Mouse (Mus musculus): Measurements from ENCODE around the gene Pih1d1.
A peak's percentile ranks its signal among the peaks of the same experiment; 100 is the strongest.
"Not testable (repeated sequence)": the region's sequence is repeated elsewhere in the genome, so short reads cannot be mapped to it uniquely, and the experiment has no call there.

The Pih1d1 gene

DNA sequence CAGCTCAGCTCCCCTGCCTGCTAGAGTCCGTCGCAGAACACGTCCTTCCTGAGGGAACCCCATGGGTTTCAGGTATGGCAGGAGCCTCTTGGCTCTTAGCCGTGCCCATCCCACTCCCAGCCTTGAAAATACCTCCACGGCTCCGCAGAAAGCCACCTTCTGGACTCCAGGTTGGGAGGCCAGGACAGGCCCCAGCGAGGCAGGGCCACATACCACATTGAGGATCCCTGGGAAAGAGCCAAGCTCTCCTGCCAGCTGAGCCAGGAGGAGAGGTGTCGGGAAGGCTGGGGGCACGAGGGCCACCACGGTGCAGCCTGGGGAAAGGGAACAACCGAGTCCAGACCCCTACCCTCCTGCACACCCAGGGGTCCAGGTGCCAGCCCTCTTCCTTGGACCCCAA lies 6.8 kb upstream of the Pih1d1 start:
- no peak for DNase-seq (ENCODE audit: low read depth, low spot score)

- no peak for DNase-seq (ENCODE audit: low read depth, low spot score)
Observed at GRCm38 (mm10) chr7:45147899-45148298, 6.2 kb upstream of the Pih1d1 start.

DNA sequence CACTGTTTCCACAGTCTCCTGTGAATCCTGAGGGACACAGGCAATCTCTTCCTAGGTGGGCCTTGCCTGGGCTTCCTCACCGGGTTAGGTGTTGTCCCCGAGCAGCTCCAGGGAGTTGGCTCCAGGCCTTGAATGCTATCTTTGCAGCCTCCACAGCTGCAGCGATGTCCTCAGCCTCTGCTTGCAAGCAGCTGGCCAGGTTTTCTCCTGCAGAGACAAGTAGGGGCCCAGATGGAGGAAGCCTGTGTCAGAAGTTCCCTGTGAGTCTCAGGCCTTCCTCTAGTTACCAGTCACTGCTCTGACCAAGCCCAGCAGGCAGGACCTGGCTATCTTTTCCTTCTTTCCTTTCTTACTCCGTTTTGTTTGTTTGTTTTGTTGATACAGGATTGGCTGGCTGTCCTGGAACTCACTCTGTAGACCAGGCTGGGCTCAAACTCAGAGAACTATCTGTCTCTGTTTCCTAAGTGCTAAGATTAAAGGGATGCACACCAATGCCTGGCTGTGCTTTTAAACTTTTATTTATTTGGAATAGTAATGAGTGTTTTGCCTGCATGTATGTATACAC lies 5.5 kb upstream of the Pih1d1 start:
- DNase-seq (ENCODE audit: low read depth, low spot score) = no peak

GRCm38 (mm10) chr7:45149545-45149944 lies 4.6 kb upstream of the Pih1d1 start:
- DNase-seq (ENCODE audit: low read depth, low spot score) = no peak

- no peak for DNase-seq (ENCODE audit: low read depth, low spot score)
Observed at GRCm38 (mm10) chr7:45150321-45150720, 3.8 kb upstream of the Pih1d1 start.

DNA sequence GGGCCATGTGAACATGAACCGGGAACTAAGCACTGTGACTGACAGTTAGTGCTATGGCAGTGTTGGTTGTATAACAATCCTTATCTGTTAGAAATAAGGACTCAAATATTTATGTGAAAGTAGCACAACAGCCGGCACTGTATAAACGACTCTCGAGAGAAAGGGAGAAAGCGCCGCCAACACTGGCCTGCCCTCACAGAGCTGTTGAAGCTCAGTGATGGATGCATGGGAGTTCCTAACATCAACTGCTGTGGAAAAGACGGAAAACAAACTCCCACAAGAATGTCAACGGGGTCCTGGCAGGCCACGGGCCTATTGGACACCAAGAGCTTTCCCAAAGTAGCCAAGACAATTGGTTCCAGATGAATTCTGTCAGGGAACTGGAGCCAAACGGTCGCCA lies 2.8 kb upstream of the Pih1d1 start:
- DNase-seq (ENCODE audit: low read depth, low spot score) = no peak

DNA sequence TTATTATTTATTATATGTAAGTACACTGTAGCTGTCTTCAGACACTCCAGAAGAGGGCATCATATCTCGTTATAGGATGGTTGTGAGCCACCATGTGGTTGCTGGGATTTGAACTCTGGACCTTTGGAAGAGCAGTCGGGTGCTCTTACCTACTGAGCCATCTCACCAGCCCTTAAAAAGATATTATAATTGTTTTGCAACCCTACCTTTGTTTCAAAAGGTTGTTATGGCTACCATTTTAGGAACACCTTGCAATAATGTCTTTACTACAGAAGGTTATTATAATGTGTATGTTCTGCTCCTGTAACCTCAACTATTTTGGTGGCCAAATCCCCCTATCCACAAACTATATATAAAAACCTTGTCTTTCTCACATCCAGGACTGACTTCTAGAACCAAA lies 1.1 kb upstream of the Pih1d1 start:
- not testable (repeated sequence) for DNase-seq (ENCODE audit: low read depth, low spot score)

GRCm38 (mm10) chr7:45153586-45153985 lies 517 bp upstream of the Pih1d1 start:
- no peak for DNase-seq (ENCODE audit: low read depth, low spot score)

DNA sequence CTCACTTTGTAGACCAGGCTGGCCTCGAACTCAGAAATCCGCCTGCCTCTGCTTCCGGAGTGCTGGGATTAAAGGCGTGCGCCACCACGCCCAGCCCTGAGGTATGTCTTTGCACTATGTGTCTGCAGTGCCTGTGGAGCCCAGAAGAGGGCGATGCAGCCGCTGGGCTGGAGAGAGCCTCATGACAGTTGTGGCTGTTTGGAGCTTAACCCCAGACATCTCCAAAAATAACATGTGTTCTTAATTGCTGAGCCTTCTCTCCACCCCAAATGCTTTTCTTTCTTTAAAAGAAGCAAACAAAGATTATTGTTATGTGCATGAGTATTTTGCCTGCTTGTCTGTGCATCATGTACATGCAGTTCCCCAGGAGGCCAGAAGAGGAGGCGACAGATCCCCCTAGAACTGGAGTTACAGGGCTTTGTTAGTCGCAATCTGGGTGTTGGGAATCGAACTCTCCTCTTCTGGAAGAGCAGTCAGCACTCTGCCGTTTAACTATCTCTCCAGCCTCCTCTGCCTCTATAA lies 951 bp downstream of the Pih1d1 start:
- no peak for DNase-seq (ENCODE audit: low read depth, low spot score)

GRCm38 (mm10) chr7:45155590-45155989 lies 1.5 kb downstream of the Pih1d1 start:
- DNase-seq (ENCODE audit: low read depth, low spot score) = no peak

DNA sequence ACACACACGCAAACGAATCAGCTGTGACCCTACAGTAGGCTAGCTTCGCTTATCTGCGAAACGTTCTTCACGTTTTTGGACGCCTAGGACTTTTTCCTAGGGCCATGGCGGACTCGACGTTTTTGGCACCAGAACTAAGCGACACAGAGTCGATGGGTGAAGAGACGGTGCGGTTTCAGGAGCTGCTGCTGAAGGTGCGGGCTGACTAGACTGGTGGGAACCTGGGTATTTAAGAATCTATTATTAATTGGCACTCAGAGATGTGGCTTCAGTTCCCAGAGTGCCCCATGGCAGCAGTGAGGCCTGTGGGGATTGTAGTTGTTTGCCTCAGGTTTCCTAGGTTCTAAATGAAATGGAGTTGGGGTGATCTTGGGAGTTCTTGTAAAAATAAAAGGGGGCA lies 2.1 kb downstream of the Pih1d1 start:
- no peak for DNase-seq (ENCODE audit: low read depth, low spot score)

GRCm38 (mm10) chr7:45157459-45157858 lies 3.4 kb downstream of the Pih1d1 start:
- no peak for DNase-seq (ENCODE audit: low read depth, low spot score)

DNA sequence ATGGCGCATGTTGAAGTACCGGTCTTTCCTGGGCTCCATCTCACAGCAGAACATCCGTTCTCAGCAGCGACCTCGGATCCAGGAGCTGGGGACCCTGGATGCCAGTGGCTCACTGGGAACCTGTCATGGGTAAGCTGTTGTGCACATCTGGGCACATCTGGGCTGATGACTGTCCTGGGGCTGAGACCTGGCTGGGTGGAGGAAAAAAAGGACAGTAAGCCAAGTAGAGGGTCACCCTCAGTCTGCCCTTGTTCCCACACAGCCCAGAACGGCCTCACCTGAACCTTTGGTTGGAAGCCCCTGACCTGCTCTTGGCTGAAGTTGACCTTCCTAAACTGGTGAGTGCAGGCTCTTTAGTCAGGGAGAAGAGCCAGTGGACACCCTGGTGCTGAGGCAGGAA lies 4.9 kb downstream of the Pih1d1 start:
- DNase-seq (ENCODE audit: low read depth, low spot score) = no peak

DNA sequence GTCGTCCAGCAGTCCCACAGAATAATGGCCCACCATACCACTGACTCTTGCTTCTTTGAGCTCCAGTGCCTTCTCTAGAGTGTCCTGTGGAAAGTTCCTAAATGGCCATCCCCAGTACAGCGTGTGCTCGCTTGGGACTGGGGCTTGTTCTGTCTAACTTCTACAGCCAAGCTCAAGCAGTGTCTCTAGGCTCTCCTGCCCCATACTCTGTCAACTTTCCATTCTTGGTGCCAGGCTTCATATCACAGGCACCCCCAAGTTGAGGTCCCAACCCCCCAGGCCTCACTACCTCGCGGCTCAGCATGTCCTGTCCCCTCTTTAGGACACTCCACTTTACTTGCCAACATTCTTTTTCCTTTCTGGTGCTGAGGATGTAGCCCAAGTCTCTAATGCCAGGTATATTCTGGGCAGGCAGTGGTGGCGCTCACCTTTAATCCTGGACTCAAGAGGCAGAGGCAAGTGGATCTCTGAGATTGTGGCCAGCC lies 6.3 kb downstream of the Pih1d1 start:
- no peak for DNase-seq (ENCODE audit: low read depth, low spot score)

GRCm38 (mm10) chr7:45160866-45161265 lies 6.8 kb downstream of the Pih1d1 start:
- DNase-seq (ENCODE audit: low read depth, low spot score) = no peak

GRCm38 (mm10) chr7:45161612-45162473 lies 7.7 kb downstream of the Pih1d1 start:
- peak; percentile 52 for DNase-seq (ENCODE audit: low read depth, low spot score)

- DNase-seq (ENCODE audit: low read depth, low spot score) = no peak
Observed at GRCm38 (mm10) chr7:45162551-45162950, 8.4 kb downstream of the Pih1d1 start.

DNA sequence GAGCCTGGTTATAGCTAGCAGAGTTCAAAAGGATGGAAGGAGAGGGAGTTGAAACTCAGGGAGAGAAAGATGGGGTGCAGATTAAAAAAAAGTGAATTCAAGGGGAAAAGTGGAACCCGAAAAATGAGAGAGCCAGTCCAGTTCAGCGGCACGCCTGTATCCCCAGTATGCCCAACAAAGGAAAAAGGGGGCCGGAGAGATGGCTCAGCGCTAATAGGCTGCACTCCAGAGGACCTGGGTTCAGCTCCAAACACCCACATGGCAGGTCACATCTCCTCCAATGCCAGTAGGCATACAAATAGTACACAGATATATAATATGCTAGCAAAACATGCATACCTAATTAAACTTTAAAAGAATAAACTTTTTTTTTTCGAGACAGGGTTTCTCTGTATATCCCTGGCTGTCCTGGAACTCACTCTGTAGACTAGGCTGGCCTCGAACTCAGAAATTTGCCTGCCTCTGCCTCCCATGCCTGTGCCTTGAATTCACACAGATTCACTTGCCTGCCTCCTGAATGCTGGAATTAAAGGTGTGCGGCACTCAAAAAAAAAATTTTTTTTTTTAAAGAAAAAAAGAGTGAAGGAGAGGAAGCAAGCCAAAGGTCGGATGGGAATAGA lies 9.0 kb downstream of the Pih1d1 start:
- no peak for DNase-seq (ENCODE audit: low read depth, low spot score)

GRCm38 (mm10) chr7:45163735-45164490 lies 9.8 kb downstream of the Pih1d1 start, which contains the start of gene Slc17a7:
Gene Slc17a7 (plus strand): TSS chr7:45163949.
- DNase-seq (ENCODE audit: low read depth, low spot score) = no peak

GRCm38 (mm10) chr7:45164833-45165232 lies 10.7 kb downstream of the Pih1d1 start:
- no peak for DNase-seq (ENCODE audit: low read depth, low spot score)

DNA sequence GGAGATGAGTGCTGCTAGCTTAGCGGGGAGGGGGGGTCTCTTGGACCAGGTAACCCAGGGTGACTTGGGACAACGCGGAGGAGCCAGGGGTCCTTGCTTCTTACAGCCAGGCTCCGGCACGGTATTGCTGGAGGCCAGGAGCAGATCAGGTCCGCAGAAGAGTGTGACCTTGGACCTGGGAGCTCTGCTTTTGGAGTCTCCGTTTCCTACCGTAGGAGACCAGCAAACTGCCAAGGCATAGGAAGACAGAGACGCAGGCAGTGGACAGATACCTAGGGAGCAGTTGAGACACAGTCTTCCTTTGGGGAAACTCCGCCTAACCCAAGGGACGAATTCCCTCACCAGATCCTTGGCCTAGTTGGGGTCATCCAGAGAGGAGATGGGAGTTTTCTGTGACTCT lies 11.6 kb downstream of the Pih1d1 start:
- no peak for DNase-seq (ENCODE audit: low read depth, low spot score)

DNA sequence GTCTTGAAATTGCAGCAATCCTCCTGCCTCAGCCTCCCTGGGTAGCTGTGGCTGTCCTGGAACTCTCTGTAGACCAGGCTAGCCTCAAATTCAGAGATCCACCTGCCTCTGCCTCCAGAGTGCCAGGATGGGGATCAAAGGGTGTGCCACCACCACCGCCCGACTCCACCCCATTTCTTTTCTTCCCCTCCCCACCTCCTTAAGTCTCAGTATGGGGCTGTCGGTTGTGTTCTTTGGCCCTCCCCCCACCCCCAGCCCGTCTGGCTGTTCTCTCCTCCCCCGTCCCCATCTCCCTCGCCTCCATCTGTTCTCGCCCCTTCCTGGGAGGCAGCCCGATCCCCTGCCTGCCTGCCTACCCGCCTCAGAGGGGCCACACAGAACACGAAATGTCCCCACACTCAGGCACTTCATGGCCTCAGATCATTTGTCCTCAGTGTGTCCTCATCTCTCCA lies 12.9 kb downstream of the Pih1d1 start:
- DNase-seq (ENCODE audit: low read depth, low spot score) = no peak

Data from c-Kit-negative CD71-positive TER-119-positive erythroid progenitor cells, embryonic 14.5 days (primary cell).